Mouse (Mus musculus) lung, postnatal 10 days (tissue): ENCODE measurements at regions not wholly inside any gene's neighbourhood (a gene's known extent, or its start where the extent isn't known, plus 50 kb on each side); places are given as distances from the start of the nearest gene placed in this dataset.

Experiments used
- DNase-seq: peaks from one replicate; pipeline ENCODE4 v3.0.0; 2021

DNA sequence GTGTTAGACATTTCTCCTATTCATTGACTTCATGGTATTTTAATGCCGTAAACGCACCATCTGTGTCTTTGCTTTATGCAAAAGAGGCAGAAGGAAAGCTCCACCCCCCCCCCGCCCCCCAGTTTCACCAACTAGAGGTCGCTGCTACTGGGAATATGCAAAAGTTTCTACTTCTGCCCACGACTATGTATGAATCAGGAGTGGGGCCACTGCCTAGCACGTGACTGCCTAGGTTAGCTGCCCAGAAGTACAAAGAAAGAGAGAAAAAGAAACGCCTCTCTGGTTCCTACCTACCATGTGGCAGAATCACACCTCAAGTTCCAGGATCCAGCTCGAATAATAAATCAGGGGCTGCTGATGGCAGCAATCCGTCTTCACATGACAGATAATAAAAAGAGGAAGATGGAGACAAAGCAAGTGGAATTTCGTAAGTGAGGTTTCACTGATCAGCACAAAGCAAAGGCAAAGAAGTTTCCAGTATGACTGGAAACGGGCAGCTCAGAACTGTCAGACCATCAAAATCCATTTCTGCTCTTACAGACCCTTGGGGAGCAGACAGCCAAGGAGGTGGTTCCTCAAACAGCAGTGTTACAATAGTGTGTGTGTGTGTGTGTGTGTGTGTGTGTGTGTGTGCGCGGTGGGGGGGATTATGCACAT lies 108.9 kb upstream of the Ppm1h start:
- DNase-seq: no peak

DNA sequence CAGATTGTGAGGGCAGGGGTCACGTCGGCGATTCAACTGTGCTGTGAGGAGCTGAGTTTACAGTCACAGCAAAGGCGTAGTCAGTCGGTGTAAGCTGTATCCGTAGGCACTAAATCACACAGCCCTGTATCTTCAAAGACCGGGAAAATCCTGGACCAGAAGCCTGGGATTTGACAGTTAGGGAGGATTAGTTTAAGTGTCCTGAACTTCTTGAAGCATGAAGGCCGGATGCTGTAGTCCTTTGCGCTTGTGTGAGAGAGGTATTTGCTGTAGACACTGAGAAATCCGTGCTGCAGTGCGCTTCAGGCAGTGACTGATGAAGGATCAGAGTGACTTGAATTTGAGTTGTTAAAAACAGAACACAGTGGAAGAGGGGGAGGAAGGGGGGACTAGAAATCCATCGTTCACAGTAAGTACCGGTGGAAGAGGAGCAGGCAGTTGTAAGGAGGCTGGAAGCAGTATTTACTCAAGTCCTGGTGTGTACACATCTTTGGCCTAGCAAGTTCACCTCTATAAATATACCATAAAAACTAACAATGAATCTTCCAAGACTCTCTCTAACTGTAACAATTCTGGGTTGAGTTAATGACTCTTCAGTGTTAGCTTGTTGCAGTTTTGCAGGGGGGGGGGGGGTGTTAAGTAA lies 107.5 kb upstream of the Ppm1h start:
- DNase-seq: no peak

DNA sequence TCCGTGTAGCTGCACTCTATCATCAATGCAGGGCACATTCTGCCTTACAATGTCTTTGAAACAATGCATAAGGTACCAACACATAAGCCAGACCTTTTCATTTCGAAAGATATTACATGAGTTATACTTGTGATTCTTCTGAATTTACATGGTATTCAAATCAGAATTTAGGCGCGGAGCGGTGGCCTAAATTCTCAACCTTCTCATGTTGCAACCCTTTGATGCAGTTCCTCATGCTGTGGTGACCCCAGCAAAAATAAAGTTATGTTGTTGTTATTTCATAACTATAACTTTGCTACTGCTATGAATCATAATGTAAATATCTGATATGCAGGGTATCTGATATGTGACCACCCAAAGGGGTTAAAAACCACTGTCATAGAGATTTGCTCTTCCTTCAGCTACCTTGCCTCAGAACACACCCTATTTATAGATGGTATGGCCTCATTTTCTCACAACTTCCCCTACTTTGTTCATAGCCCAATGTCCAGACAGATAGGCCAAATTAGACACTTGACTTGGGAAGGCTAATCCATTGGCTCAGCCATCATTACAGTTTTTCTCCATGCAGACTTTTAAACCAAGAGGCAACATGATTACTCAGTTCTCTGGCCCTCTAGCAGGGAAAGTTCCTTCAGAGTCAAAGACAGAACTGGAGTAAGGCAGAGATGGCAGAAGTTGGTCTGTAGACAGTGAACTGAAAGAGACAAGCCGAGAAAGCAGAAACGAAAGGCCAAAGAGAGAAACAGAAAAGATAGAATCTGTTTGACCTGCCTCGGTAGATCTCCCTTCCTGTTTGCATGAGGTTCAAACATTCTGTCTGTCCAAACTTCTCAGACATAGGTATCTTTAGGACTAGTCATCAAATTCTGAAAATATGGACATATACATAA lies 102.1 kb upstream of the Ppm1h start:
- no peak for DNase-seq

DNA sequence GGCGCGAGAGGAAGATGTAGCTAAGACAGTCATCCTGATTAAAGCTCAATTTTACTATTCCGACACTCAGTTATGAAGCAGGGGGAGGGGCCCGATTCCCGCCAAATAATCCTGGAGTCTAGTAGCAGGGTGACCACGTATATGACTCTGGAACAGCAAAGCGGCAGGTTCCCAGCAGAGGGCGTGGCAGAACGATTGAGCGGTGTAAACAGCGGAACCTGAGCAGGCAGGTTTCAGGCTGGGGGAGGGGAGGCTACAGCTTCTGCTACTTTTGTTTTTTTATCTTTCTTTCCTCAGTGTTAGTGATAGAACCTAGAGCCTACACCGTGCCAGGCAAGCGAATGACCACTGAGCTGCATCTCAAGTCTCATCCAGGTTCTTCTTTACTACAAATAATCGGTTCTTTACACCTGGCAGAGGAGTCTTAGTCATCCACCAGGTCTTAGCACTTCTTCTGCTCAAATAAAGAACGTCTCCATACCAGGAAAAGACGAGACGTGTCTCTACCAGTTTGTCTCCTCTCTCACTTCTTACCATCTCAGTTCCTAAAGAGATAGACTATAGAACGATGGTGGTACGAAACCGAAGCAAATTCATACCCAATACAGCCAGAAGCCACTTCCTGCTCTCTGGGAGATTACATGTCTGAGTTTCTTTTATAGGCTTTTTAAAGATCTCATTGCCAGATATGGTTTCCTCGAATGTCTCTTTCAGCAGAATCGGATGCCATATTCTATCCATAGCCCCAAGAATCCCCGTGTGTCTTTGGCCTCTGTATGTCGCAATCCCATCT lies 100.2 kb upstream of the Ppm1h start:
- DNase-seq: peak; percentile 14

DNA sequence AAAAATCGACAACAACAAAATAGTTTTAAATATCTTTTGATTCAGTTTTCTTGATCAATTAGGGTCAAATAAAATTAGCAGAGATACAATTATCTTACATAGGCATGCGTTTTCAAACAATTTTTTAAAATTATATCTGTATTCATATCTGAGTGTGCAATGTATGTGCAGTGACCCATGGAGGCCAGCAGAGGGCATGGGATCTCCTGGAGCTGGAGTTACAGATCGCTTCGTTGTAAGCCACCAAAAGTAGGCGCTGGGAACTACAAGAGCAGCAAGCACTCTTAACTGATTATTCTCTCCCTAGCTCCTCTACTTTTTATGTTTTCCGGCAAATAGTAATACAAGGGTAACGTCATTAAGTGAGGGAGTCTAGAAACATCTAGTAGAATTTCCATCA lies 97.5 kb upstream of the Ppm1h start:
- no peak for DNase-seq

DNA sequence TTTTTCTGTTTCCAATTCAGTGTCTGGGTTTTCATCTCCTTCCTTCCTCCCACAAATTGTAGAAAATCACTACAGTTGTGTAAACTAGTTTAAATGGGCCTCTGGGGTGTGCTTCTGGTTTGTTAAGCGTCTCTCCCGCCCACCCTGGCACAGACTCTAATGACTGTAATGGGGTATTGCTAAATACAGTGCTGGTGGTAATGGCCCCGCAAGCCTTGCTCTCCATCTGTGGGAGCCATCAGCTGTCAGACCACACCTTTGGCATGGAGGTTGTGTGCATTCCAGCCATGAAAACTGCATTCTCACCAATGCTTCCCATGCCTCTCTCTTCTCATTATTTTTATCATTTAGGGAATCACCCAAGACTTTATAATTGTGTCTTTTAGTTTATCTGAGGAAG lies 91.0 kb upstream of the Ppm1h start:
- no peak for DNase-seq

DNA sequence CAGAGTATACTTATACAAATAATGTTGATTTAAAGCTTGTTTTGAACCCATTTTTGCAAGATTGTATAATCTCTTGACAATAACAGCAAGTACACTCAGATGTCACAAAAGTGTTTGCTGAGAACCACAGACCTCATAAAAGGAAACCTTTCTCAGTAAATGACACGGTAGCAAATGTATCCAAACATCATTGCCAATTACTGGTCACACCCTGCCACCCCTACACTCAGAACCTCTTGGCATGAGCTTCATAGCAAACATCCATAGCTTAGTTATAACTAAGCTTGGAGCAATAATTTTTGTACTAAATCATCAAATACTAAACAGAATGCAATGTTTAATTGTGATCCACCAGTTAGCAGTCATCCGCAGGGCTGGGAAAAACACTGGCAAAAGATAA lies 79.1 kb upstream of the Ppm1h start:
- DNase-seq: no peak

DNA sequence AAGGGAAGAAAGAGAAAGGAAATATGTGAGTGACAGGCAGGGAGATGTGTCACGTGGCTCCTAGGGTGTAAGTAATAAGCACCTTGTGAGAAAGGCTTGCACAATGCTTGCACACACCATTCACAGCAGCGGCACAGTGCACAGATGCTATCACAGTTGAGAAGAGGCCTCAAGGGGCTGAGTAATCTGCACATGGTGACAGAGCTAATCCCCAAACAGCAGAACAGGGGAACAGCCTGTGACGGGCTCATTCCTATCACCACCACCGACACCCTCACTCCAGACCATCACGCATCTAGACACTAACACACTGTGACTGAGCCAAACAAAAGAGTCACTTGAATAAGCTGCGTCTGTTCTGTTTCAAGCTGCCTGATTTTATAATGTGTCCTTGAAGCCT lies 76.2 kb upstream of the Ppm1h start:
- DNase-seq: no peak

DNA sequence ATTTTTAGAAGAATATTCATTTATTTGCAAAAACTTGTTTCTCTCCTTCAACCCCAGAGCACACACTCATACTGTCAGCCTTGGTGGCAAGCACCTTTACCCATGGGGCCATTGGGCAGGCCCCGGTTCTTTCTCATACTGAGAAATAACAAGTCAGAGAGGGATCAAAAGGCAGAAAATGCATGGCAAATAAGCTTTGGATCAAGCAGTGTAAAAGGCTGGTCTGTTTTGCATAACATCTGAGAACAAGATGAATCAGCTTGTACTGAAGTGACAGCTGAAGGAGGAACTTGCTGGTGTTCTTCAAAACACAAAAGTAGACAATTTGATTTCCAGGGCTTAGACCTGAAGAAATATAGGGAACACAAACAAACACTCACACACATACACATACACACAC lies 74.6 kb upstream of the Ppm1h start:
- no peak for DNase-seq

DNA sequence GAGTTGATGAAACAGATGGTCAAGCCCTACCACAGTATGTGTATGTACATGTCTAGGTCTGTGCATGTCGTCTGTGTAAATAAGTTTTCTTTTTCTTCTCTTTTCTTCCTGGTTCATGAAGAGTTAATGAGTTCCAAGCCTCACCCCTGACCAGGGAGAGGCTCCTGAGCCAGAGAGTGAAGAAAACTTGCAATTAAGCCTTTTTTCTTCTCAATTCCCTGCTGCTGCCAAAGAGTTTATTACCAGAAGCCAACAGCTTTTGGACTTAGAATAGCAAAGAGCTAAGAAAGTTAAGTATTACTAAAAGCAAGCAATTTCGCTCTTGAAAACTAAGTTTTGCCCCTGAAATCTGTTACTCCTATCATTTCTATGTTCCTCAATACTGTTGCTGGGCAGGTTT lies 65.3 kb upstream of the Ppm1h start:
- DNase-seq: no peak

DNA sequence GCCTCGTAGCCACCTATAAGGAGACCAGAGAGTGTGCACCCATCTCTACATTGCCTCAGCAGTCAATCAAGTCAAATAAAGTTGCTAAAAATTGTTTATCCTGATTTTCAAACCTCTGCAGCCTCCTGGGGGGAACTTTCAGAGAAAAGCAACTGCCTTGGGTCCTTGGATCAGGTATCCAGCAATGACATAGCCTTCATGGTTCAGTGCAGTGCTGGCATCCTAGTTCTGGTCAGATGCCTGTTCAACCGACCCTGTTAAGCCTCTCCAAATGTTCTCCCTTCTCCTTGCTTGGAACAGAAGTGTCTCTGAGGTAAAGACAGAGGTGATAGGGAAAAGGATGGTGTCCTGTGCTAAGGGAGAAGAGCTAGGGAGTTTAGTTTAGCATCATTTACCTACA lies 64.7 kb upstream of the Ppm1h start:
- no peak for DNase-seq

DNA sequence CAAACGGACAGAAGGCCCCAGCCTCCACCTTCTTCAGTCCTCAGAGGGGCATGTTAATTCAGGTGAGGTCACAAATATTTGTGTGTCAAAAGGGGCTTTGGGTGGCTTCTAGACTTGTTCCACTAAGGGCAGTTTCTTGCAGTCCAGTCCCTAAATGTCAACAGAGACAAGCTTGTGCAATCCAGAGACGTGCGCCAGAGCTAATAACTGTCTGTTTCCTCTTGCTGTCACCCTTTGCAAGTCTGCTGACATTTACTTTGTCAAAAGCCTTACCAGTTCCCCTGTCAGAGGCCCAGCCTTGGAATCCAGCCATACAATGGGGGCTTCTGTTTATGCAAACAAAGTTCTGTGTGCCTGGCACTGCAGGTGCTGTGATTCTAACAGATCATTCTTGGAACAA lies 63.8 kb upstream of the Ppm1h start:
- peak; percentile 21 for DNase-seq

DNA sequence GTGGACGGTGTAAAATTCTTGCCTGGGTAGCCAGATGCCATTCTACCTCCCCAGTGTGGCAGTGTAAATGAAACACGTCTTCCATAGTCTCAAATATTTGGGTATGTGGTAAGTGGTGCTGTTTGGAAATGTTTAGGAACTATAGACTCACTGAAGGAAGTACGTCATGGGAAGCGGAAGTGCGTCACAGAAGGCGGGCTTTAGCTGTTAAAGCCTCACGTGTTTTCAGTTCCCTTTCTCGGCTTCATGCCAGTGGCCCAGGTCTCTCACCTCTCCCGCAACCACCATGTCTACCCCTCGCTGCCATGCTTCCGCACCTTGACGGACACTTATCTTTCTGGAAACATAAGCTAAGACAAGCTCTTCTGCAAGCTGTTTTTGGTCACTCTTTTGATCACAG lies 62.9 kb upstream of the Ppm1h start:
- no peak for DNase-seq

DNA sequence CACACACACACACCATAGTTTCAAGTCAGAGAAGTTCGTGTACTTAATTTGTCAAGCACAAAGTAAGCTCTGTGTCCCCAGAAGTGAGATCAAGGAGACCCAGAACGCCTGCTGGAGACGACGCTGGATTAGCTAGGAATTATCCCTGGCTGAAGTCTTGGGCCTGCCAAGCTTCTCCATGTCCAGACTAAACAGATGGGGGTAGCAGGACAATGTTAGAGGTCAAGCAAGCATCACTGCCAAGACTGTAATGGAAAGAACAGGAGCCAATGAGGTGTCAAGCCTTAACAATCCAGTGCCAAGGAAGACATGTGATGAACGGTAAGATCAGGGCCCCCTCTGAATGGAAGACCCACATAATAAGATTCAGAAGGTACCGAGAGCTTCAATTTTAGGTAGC lies 62.2 kb upstream of the Ppm1h start:
- peak; percentile 13 for DNase-seq

DNA sequence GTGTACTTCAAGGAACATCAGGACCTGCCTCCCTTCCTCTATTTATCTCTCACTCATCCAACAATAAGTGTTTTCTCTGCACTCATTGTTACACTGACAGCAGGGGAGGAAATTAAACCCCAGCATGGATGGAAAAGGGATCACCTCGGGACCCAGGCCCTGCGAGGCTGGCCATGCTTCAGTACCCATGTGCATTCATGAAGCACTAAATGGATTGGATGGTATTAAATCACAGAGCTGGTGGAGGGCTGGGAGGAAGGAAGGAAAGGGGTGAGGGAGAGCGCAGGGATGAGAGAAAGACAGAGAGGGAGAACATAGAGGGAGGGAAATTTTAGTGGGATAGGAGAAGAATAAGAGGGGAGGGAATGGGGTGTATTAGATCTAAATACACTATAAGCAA lies 59.7 kb upstream of the Ppm1h start:
- no peak for DNase-seq

DNA sequence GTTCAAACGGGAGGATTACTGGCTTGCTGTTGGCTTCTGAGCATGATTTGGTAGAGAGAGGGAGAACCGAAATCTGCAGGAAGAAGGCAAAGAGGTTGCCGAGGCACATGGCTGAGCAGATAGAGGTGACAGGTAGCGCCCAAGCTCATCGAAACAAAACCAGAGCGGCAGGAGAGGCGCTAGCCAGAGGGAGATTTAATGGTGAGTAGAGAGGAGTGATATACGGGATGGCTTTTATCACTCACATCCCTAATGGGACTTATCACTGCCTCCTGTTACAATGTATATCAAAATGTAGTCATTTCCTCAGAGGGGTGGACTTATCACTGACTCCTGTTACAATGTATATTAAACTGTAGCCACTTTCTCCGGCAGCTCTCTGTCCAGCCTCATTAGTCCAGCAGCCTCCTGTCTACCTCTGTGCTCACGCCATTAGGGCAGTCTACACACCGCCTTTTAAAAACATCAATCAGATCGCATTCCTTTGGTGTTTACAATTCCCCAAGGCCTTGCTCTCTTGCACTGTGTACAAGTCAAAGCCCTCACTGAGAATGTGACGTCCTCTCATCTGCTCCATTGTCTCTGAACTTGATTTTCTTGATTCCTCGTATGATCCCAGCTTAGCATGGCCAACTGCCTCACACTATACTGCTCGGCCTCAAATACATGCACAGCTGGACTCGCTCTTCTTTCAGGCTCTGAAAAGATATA lies 59.0 kb upstream of the Ppm1h start:
- no peak for DNase-seq
